ENCODE assay signal across 8 mouse cellular contexts in genomic region chr13:76681286-76681685, GRCm38 (mm10).
DNase-seq lines count a peak whose midpoint lies in the region; ATAC-seq and TF ChIP-seq lines count a peak whose summit lies in the region.

No protein-coding gene starts in this region.

- ATAC-seq in lung, postnatal 0 days = no peak
- ATAC-seq in forebrain, embryonic 13.5 days = peak; percentile 81

- no peaks in the 10 kb centered on the region for H3K4me1 ChIP-seq in lung, postnatal 0 days (ENCODE audit: insufficient read depth, low read depth, low read length)
- H3K4me1 ChIP-seq in forebrain, embryonic 13.5 days = no peaks in the 10 kb centered on the region

- H3K4me3 ChIP-seq in lung, postnatal 0 days (ENCODE audit: low read depth, low read length) = no peak overlapping the region
- no peak overlapping the region for H3K4me3 ChIP-seq in forebrain, embryonic 13.5 days

- H3K9ac ChIP-seq in lung, postnatal 0 days (replicated peaks; ENCODE audit: low read depth) = no peak overlapping the region
- H3K9ac ChIP-seq in forebrain, embryonic 13.5 days = no peak overlapping the region

- no peak overlapping the region for H3K27ac ChIP-seq in lung, postnatal 0 days (ENCODE audit: low read length)
- no peak overlapping the region for H3K27ac ChIP-seq in forebrain, embryonic 13.5 days

- DNase-seq in cerebellum, adult 9-10 months = peak; percentile 77
- no peak for DNase-seq in cerebellum, adult 18-20 months
- DNase-seq in lung, postnatal 0 days (ENCODE audit: low spot score) = peak; percentile 69
- DNase-seq in lung, postnatal 4 days = no peak
- DNase-seq in retina, embryonic 14.5 days (ENCODE audit: low spot score) = peak; percentile 79
- no peak for DNase-seq in heart, postnatal 36 days
- DNase-seq in heart, adult 9 months (ENCODE audit: low spot score in 2 of 2) = no peak

- no peak for TF ChIP-seq EP300 in lung, postnatal 0 days (IDR thresholded peaks at IDR 0.05)

- TF ChIP-seq CTCF in lung, postnatal 0 days (IDR thresholded peaks at IDR 0.05) = peak; percentile 66

- intact Hi-C loops in heart, postnatal 36 days (cut with DNase I) = loop anchor here (2.0 kb wide), 1 partner anchor 262 kb away; no protein-coding TSS in a partner anchor

- H3K9me3 ChIP-seq in lung, postnatal 0 days (ENCODE audit: low read length) = no peaks in the 10 kb centered on the region
- no peaks in the 10 kb centered on the region for H3K9me3 ChIP-seq in forebrain, embryonic 13.5 days (replicated peaks)

- no peaks in the 10 kb centered on the region for H3K27me3 ChIP-seq in lung, postnatal 0 days (replicated peaks; ENCODE audit: insufficient read depth, low read length)
- no peaks in the 10 kb centered on the region for H3K27me3 ChIP-seq in forebrain, embryonic 13.5 days

- no peak overlapping the region for H3K4me2 ChIP-seq in lung, postnatal 0 days (replicated peaks; ENCODE audit: low read depth, low read length)
- no peak overlapping the region for H3K4me2 ChIP-seq in forebrain, embryonic 13.5 days

- H3K36me3 ChIP-seq in lung, postnatal 0 days (ENCODE audit: insufficient read depth, low read length) = no peaks in the 10 kb centered on the region
- no peaks in the 10 kb centered on the region for H3K36me3 ChIP-seq in forebrain, embryonic 13.5 days (ENCODE audit: poor library complexity, severe bottlenecking)

Comparison
In these comparisons a context has a peak if more than half of its experiments do, and no peak if none do; other contexts are left out.
1. DNase-seq: peak in cerebellum, adult 9-10 months (single experiment), lung, postnatal 0 days (single experiment) and retina, embryonic 14.5 days (single experiment); none in cerebellum, adult 18-20 months (0 of 2), lung, postnatal 4 days (0 of 2), heart, postnatal 36 days (0 of 2) and heart, adult 9 months (0 of 2).